Mouse (Mus musculus) liver, embryonic 12.5 days (tissue): ENCODE results near the gene Dock2. TPM values are rescaled to one million over a fixed set of nuclear protein-coding genes. Genes with fewer than 3 reads are reported as not detected.
A peak's percentile ranks its signal among the peaks of the same experiment; 100 is the strongest.

Source experiments
- ATAC-seq: fragments of 200-750 bp; cut with Nextera tagmentation; 2 replicates; pipeline ENCODE4 v1.8.0; 2017; ENCODE audit warnings: moderate number of reproducible peaks, mild to moderate bottlenecking, moderate library complexity
- H3K27ac ChIP-seq: fragments of 300-500 bp; sonication (generic); 2 replicates; pipeline ENCODE4 v1.5.1; 2016; ENCODE audit warnings: mild to moderate bottlenecking
- H3K27me3 ChIP-seq: fragments of 300-500 bp; sonication (generic); replicated peaks from 2 replicates; pipeline ENCODE4 v1.6.1; 2016; ENCODE audit warnings: mild to moderate bottlenecking, moderate library complexity
- H3K36me3 ChIP-seq: fragments of 300-500 bp; sonication (generic); 2 replicates; pipeline ENCODE4 v1.6.1; 2016; ENCODE audit warnings: mild to moderate bottlenecking, moderate library complexity
- H3K4me1 ChIP-seq: fragments of 300-500 bp; sonication (generic); 2 replicates; pipeline ENCODE4 v1.6.1; 2016
- H3K4me2 ChIP-seq: fragments of 300-500 bp; sonication (generic); 2 replicates; pipeline ENCODE4 v1.6.1; 2016; ENCODE audit warnings: mild to moderate bottlenecking, moderate library complexity
- H3K4me3 ChIP-seq: fragments of 300-500 bp; sonication (generic); 2 replicates; pipeline ENCODE4 v1.5.1; 2016; ENCODE audit warnings: mild to moderate bottlenecking, moderate library complexity
- H3K9ac ChIP-seq: fragments of 300-500 bp; sonication (generic); 2 replicates; pipeline ENCODE4 v1.6.1; 2016; ENCODE audit warnings: mild to moderate bottlenecking, moderate library complexity
- H3K9me3 ChIP-seq: fragments of 300-500 bp; sonication (generic); replicated peaks from 2 replicates; pipeline ENCODE4 v1.6.1; 2016; ENCODE audit warnings: mild to moderate bottlenecking, moderate library complexity
- WGBS: fragments of 180-500 bp; shearing (Covaris S2); methylation state at CpG from one replicate; pipeline ENCODE4 v1.1.7; 2016; ENCODE audit not compliant: insufficient replicate concordance; 5-methylcytosine and 5-hydroxymethylcytosine counted together
- polyA plus RNA-seq: library from polyadenylated mRNA; unstranded; fragments of >200 nt; fragmentation: Nextera tagmentation; extraction: Ambion mirVana; gene quantifications from 2 replicates; pipeline ENCODE4 v1.2.1, GENCODE M21; 2016

Dock2 gene
- polyA plus RNA-seq, 1 experiment from 2014 or later, result 6.3 TPM

- ATAC-seq, result no peak
- 75% methylated on average over 8 of the region's 8 CpGs for WGBS
- H3K27ac ChIP-seq, result no peak overlapping the region
These were observed 460.0 kb downstream of the Dock2 start for GRCm38 (mm10) chr11:34323664-34324063.

GRCm38 (mm10) chr11:34319282-34319681, 464.4 kb downstream of the Dock2 start:
- WGBS, result 78% methylated on average over 1 of the region's 1 CpGs
- no peaks in the 10 kb centered on the region for H3K9me3 ChIP-seq
- H3K4me3 ChIP-seq, result no peak overlapping the region
- H3K4me2 ChIP-seq, result no peak overlapping the region
- no peaks in the 10 kb centered on the region for H3K4me1 ChIP-seq
- no peaks in the 10 kb centered on the region for H3K27me3 ChIP-seq
- no peak overlapping the region for H3K27ac ChIP-seq
- no peak for ATAC-seq
- no peak overlapping the region for H3K9ac ChIP-seq
- no peaks in the 10 kb centered on the region for H3K36me3 ChIP-seq

More at GRCm38 (mm10) chr11:34323664-34324063, 460.0 kb downstream of the Dock2 start:
- H3K9me3 ChIP-seq, result no peaks in the 10 kb centered on the region
- no peak overlapping the region for H3K4me2 ChIP-seq
- no peaks in the 10 kb centered on the region for H3K4me1 ChIP-seq
- H3K36me3 ChIP-seq, result no peaks in the 10 kb centered on the region
- no peak overlapping the region for H3K9ac ChIP-seq
- H3K4me3 ChIP-seq, result no peak overlapping the region
- no peaks in the 10 kb centered on the region for H3K27me3 ChIP-seq

- no peak overlapping the region for H3K9ac ChIP-seq
- no peaks in the 10 kb centered on the region for H3K27me3 ChIP-seq
- peaks cover 9% of the 10 kb centered on the region for H3K4me1 ChIP-seq
- no peak for ATAC-seq
- no peak overlapping the region for H3K4me3 ChIP-seq
- no peak overlapping the region for H3K27ac ChIP-seq
- WGBS, result 69% methylated on average over 8 of the region's 8 CpGs
- H3K36me3 ChIP-seq, result no peaks in the 10 kb centered on the region
- H3K4me2 ChIP-seq, result no peak overlapping the region
- H3K9me3 ChIP-seq, result no peaks in the 10 kb centered on the region
These were observed 466.7 kb downstream of the Dock2 start for GRCm38 (mm10) chr11:34317001-34317400.

DNA sequence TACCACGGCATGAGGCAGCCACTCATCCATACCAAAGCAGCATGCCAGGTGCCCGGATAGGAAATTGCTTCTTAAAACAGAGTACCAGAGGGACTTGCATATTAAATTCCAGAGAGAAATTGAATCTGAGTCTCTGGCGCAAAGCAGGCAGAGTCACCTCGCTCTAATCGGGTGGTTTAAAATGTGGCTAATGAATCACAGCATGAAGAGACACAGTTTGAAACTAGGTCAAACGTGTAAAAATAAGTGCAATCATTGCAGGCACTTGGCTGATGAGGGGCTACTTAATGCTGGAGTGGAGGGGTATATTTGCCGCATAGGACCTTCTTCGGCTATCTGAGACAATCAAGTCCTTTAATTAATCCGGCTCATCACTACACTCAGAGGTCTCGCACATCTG, 467.5 kb downstream of the Dock2 start:
- Histone ChIP-seq H3K9ac (no peak overlapping the region), H3K27me3 (no peaks in the 10 kb centered on the region), H3K36me3 (no peaks in the 10 kb centered on the region), H3K4me1 (peaks cover 12% of the 10 kb centered on the region), H3K27ac (no peak overlapping the region), H3K9me3 (no peaks in the 10 kb centered on the region), H3K4me2 (no peak overlapping the region), H3K4me3 (no peak overlapping the region)
- 76% methylated on average over 10 of the region's 10 CpGs for WGBS
- no peak for ATAC-seq

GRCm38 (mm10) chr11:34315383-34315782, 468.3 kb downstream of the Dock2 start:
- 48% methylated on average over 5 of the region's 5 CpGs for WGBS
- Histone ChIP-seq H3K36me3 (no peaks in the 10 kb centered on the region), H3K4me2 (no peak overlapping the region), H3K4me1 (peaks cover 12% of the 10 kb centered on the region), H3K4me3 (no peak overlapping the region), H3K9me3 (no peaks in the 10 kb centered on the region), H3K27ac (no peak overlapping the region), H3K9ac (no peak overlapping the region), H3K27me3 (no peaks in the 10 kb centered on the region)
- no peak for ATAC-seq

GRCm38 (mm10) chr11:34314534-34315379, 468.9 kb downstream of the Dock2 start, which contains the start of gene Fam196b:
Gene Fam196b (plus strand): TSS chr11:34314822.
- Histone ChIP-seq H3K36me3 (no peaks in the 10 kb centered on the region), H3K27me3 (no peaks in the 10 kb centered on the region), H3K9ac (no peak within 1 kb of the TSS), H3K27ac (no peak within 1 kb of the TSS), H3K4me1 (peaks cover 12% of the 10 kb centered on the region), H3K9me3 (no peaks in the 10 kb centered on the region), H3K4me3 (no peak within 1 kb of the TSS), H3K4me2 (peak within 1 kb of the TSS; percentile 31)
- 31% methylated on average over 13 of the region's 13 CpGs for WGBS
- ATAC-seq, result no peak

DNA sequence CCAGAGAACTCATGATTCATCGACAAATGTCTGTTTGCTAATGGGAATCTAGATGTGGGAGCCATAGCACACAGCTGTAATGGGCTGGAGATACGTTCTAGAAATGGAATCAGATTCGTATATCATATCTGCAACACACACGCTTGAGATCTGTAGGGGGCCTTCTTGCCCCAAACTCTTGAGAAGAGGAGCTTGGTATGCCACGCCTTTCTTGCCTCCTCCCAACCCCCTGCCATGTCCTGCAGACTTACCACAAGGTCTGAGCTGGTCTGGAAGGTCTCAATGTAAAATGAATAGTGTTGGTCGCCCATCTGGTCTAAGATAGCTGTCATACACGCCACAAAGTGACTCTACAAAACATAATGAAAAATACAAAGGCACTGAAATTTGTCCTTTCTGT, 471.5 kb downstream of the Dock2 start:
- Histone ChIP-seq H3K4me3 (no peak overlapping the region), H3K27me3 (no peaks in the 10 kb centered on the region), H3K9me3 (no peaks in the 10 kb centered on the region), H3K9ac (no peak overlapping the region), H3K4me2 (no peak overlapping the region), H3K4me1 (peaks cover 12% of the 10 kb centered on the region), H3K36me3 (no peaks in the 10 kb centered on the region), H3K27ac (no peak overlapping the region)
- WGBS, result 44% methylated on average over 7 of the region's 7 CpGs
- ATAC-seq, result peak; percentile 70

- no peak overlapping the region for H3K4me2 ChIP-seq
- H3K27me3 ChIP-seq, result no peaks in the 10 kb centered on the region
- H3K27ac ChIP-seq, result no peak overlapping the region
- 56% methylated on average over 5 of the region's 5 CpGs for WGBS
- no peak overlapping the region for H3K9ac ChIP-seq
- peaks cover 12% of the 10 kb centered on the region for H3K4me1 ChIP-seq
- ATAC-seq, result no peak
- no peaks in the 10 kb centered on the region for H3K36me3 ChIP-seq
- no peak overlapping the region for H3K4me3 ChIP-seq
- no peaks in the 10 kb centered on the region for H3K9me3 ChIP-seq
These were observed 472.0 kb downstream of the Dock2 start for GRCm38 (mm10) chr11:34311717-34312116.

GRCm38 (mm10) chr11:34309360-34309759, 474.3 kb downstream of the Dock2 start:
- no peaks in the 10 kb centered on the region for H3K27me3 ChIP-seq
- H3K36me3 ChIP-seq, result no peaks in the 10 kb centered on the region
- no peak overlapping the region for H3K4me2 ChIP-seq
- WGBS, result 38% methylated on average over 2 of the region's 2 CpGs
- H3K27ac ChIP-seq, result no peak overlapping the region
- H3K9ac ChIP-seq, result no peak overlapping the region
- no peak for ATAC-seq
- H3K9me3 ChIP-seq, result no peaks in the 10 kb centered on the region
- H3K4me1 ChIP-seq, result peaks cover 12% of the 10 kb centered on the region
- no peak overlapping the region for H3K4me3 ChIP-seq

GRCm38 (mm10) chr11:34308731-34309130, 475.0 kb downstream of the Dock2 start:
- H3K27me3 ChIP-seq, result no peaks in the 10 kb centered on the region
- no peak for ATAC-seq
- no peaks in the 10 kb centered on the region for H3K36me3 ChIP-seq
- H3K4me2 ChIP-seq, result no peak overlapping the region
- H3K27ac ChIP-seq, result no peak overlapping the region
- H3K4me1 ChIP-seq, result peaks cover 12% of the 10 kb centered on the region
- no peak overlapping the region for H3K9ac ChIP-seq
- H3K4me3 ChIP-seq, result no peak overlapping the region
- no peaks in the 10 kb centered on the region for H3K9me3 ChIP-seq
- 70% methylated on average over 3 of the region's 3 CpGs for WGBS

DNA sequence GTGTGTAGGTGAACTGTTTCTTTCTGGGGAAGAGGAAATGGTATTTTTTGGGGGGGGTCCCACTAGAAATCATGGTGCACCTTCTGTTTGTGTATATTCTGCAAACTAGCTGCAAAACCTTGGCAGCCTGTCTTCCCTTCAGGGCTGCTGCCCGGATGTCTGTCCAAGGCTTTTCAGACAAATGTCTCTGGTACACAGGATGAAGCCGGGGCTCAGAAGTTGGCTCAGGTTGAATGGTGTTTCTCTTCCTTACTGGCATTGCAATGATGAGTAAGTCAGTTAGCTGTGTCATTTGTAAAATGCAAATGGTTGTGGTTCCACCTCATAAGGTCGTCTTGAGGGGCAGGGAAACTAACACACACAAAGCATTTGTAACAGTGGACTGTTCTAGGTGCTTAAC, 477.5 kb downstream of the Dock2 start:
- Histone ChIP-seq H3K9me3 (no peaks in the 10 kb centered on the region), H3K9ac (no peak overlapping the region), H3K27me3 (no peaks in the 10 kb centered on the region), H3K4me2 (no peak overlapping the region), H3K36me3 (no peaks in the 10 kb centered on the region), H3K4me1 (no peaks in the 10 kb centered on the region), H3K4me3 (no peak overlapping the region), H3K27ac (no peak overlapping the region)
- ATAC-seq, result no peak
- 64% methylated on average over 3 of the region's 3 CpGs for WGBS

DNA sequence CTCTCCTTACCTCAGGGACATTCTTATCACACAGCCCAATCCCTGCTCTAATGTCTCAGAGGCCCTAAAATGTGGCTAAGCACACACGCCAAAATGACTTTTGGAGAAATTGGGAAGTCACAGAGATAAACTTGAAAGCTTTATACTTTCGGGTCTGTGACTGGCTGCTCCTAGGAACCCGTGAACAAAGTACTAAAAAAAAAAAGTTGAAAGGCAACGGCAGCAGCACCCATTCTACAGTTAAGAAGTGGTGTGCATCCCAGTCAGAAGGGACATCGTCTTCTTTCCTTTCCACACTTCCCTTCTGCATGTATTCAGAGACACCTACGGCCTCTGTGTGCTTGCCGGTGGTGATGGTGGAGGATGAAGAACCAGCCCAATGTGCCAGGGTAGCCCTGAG, 483.6 kb downstream of the Dock2 start:
- WGBS, result 67% methylated on average over 7 of the region's 7 CpGs
- no peaks in the 10 kb centered on the region for H3K27me3 ChIP-seq
- H3K4me2 ChIP-seq, result no peak overlapping the region
- H3K36me3 ChIP-seq, result no peaks in the 10 kb centered on the region
- H3K4me1 ChIP-seq, result peaks cover 14% of the 10 kb centered on the region; the same call in 1 of the 2 replicates
- no peak overlapping the region for H3K27ac ChIP-seq
- H3K9ac ChIP-seq, result no peak overlapping the region
- ATAC-seq, result no peak; the same call in 1 of the 2 replicates
- H3K9me3 ChIP-seq, result no peaks in the 10 kb centered on the region
- no peak overlapping the region for H3K4me3 ChIP-seq
